Mouse (Mus musculus) hindlimb bud, embryonic 11.5 days (tissue): ENCODE measurements around the gene Il12rb1.

Experiments used
- DNase-seq: peaks from one replicate; pipeline ENCODE4 v3.0.0-alpha.2; 2012; ENCODE audit warnings: low read depth, low spot score; ENCODE audit errors: extremely low spot score

The Il12rb1 gene

DNA sequence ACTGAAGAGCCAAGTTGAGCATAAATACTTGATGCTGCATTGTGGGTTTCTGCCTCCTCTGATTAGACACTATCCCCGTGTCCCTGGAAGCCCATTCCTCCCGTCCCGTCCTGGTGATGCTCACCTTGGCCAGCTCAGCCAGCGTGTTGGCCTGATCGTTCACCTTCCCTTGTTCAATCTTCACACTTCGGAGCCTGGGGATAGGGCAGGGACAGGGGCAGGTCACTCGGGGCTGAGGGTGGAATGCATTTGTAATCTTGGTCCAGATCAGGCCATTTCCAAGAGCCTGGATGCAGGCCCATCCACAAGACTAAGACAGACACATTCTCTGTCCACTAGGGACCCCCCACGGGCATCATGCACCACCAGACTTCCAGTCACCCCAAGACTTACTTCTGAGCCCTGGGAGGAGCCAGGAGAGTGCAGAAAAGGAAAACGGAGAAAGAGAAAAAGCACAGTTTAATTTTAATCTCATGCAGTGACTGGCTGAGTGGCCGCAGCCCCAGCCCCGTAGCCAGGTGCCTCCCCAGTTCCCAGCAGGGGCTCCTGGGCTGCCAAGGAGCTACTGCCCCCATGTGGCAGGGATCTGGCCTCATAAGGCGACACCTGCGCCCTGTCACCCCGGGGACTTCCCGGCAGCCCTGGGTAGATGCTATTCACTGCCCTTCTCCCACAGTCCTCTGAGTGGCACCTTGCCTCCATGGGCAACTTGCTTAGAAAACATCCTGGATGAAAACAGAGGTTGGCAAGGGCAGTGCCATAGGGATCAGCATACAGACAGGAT, 38.3 kb downstream of the Il12rb1 start:
- no peak for DNase-seq

DNA sequence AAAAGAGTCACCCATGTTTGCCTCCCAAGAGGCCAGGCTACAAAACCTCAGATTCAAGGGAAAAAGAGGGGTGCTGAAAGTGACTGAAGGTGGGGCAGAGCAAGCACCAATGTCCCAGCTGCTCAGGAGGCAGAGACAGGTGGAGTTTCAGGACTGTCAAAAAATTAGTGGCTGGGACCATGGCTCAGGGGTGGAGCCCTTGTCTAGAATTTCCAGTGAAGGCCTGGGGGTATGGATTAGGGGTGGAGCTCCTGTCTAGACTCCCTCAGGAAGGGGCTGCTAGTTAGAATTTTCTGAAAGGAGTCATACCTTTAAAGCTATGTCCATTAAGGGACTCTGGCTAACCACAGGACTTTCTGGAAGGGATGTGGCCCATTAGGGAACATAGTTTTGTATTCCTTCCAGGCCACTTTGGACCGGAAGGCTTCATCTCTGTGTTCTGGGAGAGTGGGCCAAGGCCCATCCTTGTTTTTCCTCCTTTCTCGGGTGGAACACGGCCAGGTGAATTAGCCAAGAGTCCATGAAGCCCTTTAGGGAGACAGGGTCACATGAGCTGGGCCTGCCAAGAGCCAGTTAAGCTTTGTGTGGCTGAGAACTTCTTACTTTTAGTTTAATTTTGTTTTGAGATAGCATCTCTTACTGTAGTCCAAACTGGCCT, 41.2 kb downstream of the Il12rb1 start:
- no peak for DNase-seq

DNA sequence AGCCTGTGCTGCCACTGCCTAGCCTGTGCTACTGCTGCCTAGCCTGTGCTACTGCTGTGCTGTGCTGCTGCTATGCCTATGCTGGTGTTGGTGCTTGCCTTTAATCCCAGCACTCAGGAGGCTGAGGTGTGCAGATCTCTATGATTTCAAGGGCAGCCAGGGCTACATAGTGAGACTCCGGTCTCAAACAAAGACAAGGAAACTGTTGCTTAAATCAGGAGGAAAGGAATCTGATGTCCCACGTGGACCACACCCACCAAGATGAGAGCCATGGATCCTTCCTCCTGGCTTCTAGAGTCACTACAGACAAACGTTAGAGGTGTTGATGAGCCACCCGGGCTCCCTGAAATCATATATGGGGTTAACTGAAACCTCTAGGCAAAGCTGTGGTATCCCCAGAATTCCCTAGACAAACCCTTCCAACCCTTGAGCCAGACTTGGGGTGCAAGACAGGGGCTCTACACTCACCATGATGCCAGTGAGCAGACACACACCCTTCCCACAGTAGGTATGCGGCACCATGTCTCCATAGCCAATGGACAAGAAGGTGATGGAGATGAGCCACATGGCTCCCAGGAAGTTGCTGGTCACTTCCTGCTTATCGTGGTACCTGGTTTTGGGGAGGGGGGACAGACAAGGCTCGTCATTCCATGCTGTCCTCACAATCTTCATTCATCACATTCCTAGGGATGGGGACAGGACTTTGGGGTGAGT, 42.0 kb downstream of the Il12rb1 start:
- no peak for DNase-seq

DNA sequence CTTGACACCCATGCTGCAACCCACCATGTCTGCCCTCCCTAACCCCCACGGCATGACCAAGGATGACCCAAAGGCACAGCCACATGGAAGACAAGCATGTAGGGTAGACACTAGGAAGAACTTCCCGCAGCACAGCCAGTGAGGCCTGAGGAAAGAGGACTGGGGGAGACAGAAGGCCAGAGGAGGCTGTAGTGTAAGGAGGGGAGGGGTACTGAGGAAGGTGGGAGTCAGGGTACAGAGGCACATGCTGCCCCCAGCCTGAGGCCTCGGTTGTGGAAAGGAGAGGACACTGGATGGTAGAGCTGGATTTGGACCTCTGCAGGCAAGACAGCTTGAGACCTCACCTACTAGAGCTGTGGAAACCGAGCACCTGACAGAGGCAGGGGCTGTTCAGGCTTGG, 42.7 kb downstream of the Il12rb1 start:
- no peak for DNase-seq

DNA sequence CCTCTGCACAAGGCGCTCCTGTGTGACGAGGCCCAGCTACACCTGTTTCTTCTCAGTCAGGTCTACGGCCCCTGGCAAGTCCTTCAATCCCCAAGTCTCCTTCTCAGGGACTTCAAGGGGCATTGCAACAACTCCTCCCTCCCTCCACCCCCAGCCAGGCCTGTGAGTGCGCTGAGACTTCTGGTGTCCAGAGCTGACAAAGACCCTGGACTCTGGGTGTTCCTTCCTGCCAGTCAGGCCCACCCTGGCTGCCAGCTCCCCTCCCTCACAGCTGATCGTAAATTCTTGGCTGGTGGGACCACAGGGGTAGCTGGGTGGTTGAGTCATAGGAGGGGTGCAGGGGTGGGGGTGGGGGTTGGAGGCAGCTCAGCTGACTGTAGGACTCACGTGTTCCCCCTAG, 43.6 kb downstream of the Il12rb1 start:
- DNase-seq: no peak

DNA sequence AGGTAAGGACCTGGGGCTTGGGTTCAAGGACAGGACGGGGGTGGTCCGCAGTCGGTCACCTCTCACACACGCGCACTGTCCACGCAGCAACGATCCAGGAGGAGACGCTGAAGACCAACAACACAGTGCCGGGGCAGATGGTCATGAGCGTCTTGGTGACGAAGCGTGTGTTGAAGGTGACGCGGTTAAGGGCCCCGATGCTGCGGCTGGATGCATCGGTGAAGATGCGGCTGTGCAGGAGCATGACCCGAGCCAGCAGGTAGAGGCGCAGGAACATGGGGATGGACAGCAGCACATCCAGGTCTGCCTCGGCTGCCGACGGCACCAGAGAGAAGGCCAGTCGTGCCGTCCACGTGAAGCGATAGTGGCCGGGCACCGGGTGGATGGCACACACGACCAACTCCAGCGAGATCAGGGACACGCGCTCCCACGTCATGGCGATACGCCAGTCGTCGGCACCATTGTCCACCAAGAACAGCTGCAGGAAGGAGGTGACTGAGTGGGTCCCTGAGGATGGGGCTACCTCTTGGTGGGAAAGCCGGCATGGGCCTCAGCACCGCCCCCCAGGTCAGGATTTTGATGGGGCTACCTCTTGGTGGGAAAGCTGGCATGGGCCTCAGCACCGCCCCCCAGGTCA, 44.5 kb downstream of the Il12rb1 start:
- no peak for DNase-seq

DNA sequence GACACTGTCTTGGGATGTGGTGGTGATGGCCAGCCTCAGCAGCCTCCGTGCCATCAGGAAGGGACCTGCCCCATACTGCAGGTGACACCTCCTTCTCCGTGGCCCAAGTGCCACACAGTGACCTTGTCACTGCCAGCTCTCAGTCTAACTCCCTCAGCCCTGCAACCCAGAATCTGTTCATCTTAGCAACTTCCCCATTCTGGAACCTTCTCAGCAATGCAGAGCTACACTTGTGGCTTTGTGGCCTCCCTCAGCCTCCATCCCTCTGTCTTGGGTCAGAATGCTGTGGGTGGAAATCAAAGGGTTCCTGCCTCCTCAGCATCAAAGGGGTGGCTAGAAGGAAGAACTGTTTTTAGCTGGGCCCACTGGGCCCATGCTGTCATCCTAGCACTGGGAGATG, 45.6 kb downstream of the Il12rb1 start:
- DNase-seq: no peak

DNA sequence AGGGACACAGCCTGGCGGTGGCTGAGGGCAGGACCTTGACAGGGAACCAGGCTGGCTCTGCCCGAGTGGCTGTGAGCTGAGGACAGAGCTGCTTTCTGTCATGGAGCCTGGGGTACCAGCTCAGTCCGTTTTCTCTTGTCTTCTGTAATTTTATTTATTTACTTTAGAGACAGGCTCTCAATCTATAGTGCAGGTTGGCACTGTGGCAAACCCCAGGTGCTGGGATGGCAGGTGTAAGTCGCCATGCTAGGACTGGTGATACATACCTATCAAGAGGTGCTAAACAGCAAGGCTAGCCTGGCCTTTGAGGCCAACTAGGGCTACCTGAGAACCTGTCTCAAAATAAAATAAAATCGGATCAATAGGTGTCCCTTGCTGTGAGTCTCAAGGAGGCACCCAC, 47.8 kb downstream of the Il12rb1 start:
- no peak for DNase-seq

DNA sequence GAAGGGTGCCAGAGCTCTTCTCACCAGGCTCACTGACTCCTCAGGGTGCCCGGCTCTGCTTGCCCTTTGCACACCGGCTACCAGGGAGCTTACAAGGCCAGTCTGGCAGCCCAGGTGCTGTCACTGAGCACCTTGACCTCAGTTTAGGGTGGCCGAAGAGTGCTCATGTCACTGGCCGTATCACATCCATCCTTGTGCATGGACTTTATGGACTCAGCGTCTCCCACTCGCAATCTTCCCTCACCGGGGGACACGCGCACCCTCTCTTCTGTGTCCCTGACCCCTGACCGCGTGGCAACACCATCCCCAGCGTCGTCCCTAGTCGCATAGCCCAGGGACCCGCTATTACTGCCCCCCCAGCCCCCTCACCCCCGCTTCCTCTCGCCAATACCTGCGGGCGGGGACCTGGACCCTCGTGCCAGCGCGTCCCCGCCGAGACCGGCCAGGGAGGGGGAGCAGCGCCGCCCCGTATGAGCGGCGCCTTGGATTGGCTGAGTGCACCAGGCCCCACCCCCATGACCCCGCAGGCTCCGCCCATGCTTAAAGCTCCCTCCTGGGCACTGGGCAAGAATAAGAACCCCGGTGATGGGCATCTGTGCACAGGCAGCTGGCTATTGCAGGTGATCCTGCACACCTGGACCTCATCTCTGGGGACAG, 48.4 kb downstream of the Il12rb1 start:
- no peak for DNase-seq

DNA sequence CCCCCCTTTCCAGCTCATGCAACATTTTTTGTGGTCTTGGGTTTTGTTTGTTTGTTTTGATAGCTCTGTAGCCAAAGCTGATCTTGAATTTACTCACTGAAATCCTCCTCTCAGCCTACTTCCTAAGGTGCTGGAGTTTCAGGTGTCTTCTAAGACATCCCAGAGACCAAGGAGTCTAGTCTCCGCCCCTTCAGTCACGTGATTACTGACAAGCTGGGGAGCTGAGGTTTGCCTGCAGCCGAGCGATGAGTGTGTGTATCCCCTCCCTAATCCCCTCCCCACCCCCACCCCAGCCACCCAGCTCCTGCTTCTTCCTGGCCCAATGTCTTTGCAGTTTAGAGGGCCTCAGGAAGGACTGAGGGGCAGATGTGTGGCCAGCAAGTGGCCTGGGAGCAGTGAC, 49.3 kb downstream of the Il12rb1 start:
- DNase-seq: no peak

DNA sequence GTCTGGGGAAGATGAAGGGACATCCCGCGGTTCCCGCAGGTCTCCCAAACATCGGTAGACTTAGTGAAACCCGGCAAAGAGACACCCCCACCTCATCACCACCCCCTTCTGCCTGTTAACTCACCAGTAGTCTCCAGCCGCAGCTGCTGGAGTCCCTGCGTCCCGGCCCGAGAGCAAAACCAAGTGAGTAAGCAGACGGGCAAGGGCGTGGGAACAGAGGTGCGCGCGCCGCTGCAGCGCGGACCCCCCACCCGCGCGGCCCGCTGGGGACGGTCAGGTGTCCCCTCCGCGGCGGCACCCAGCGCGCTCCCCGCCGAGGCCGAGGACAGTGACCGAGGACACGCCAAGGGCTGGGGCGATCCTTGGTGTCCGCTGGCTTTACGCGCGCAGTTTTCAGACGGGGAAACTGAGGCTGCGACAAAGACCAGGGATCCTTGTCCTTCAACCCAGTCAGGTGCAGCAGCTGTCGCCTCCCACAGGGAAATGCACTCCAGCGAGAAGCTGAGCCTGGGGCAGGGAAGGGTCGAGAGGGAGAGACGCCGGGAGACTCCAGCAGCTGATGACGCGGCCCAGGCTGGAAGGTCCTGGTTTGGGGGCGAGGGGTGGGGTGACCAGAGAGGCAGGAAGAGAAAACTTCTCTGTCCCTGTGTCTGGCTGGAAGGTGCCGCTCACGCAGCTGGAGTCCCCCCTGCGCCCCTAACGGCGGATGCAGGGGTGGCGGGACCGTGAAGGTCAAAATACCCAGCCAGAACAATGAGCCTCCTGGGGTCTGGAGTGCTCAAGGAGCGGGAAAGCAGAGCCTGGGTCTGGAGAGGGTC, 54.8 kb downstream of the Il12rb1 start, which contains the start of gene Kcnn1:
Kcnn1 (minus strand) TSS at position 435 of the 818 bp plus-strand sequence.
- no peak for DNase-seq

DNA sequence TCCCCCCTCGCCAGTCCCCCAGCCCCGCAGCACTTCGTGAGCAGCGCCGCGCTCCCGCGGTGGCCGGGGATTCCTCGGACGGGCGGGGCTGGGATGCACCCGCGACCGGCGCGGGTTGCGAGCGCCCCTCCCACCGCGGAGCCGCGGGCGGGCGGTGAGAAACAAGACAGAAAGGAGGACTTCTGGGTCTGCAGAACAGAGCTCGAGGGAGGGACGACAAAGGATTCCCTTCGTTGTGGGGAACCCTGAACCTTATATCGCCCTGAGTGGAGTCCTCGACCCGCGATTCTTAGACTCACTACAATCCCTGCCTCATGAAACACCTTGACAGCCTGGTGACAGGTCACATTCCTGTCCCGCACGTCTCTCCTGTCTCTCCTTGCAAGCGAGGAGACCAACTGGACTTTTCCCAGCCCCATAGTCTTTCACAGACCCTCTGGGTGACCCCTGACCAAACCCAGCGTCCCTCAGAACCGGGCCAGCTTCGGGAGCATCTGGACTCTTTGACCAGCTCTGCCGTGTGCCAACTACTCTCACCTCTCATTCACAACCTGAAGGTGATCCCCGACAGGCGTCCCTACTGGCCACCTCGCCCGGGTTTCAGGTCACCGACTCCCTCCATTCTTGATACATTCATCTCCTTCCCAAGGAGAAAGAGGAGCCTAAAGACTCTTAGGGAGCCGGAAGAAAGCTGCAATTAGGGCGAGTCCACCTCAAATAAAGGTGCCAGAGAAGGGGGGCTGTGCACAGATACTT, 55.9 kb downstream of the Il12rb1 start:
- DNase-seq: no peak

DNA sequence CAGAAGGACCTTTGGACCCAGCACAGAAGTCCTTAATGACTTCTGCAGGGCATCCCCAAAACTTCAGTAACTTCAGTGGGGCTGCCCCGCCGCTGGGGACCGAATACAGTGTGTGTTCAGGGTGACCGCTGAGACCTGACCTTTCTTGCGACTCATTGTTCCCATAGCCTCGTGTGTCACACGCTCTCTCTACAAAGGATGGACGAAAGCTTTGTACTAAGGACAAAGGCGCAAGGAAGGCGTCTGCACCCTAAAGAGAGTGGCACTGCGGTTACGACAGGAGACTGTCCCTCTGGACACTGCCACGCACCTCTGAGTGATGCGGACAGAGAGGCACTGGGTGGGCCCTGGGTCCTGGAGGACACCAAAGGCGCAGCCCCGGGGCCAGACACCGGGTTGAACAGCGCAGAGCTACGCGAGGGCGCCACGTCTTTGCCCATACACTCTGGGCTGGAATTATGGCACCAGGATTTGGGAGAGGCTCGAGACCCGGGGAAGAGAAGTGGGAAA, 56.5 kb downstream of the Il12rb1 start:
- DNase-seq: no peak

DNA sequence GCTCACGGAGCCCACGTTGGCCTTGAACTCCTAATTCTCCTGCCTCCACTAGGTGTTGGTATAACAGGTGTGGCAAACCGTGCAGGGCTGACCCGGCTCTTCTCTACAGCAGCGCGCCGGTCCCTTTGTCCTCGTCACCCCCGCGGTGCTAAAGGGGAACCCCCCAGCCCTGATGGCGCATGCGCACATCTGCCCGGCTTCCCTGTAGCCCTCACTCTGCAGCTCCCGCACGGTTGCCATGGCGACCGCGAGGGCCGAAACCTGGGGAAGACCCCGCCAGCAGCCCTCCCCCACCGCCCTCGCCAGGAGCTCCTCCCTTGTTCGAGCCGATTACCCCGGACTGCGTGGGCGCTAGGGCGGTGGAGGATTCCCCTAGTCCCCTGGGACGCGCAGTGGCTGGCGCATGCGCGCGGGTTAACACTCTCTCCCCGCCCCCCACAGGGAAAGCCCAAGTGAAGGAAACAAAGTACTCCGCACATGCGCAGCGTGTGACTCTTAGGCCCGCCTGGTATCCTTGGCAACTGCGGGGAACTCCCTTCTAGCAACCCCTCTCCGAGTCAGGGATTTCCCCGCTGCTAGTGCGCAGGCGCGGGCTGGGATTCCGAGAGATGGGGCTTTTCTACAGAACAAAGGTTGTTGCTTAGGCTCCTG, 57.2 kb downstream of the Il12rb1 start:
- DNase-seq: peak; percentile 99

DNA sequence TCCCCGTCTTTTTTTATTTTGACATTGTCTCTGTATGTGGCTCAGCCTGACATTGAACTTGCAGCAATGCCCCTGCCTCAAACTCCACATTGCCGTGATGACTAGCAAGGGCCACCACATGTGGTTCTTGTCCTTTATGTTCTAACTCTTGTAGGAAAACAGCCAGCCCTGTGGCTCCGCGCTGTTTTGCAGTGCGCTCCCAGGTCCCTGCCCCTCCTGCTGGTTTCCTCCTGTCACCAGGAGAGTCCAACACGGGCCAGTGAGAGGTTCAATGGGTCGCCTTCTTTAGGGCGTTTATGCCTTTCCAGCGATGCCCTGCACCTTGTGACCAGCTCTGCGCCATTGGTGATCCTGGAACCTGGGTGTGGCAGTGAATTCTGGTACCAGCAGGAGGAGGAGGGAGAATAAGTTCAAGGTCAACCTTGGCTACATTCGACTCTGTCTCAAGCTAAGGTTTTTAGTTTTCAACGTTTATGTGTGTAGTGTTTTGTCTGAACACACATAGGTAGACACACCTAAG, 57.8 kb downstream of the Il12rb1 start:
- no peak for DNase-seq

DNA sequence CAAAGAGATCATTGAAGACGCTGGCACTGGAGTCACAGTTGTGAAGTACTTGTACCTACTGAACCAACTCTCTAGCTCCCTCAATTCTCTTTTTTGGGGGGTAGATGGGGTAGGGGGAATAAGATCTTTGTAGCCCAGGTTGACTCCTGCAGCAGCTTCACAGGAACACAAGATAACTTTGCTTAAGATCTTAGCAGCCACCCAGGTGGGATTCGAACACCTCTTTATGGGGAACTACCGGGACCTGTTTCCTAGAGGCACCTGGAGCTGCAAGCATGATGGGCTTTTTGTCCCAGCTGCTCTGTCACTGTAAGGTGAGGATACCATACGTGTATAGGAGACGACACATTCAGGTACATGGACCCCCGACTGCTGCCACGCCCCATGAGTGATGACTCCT, 58.3 kb downstream of the Il12rb1 start:
- no peak for DNase-seq

DNA sequence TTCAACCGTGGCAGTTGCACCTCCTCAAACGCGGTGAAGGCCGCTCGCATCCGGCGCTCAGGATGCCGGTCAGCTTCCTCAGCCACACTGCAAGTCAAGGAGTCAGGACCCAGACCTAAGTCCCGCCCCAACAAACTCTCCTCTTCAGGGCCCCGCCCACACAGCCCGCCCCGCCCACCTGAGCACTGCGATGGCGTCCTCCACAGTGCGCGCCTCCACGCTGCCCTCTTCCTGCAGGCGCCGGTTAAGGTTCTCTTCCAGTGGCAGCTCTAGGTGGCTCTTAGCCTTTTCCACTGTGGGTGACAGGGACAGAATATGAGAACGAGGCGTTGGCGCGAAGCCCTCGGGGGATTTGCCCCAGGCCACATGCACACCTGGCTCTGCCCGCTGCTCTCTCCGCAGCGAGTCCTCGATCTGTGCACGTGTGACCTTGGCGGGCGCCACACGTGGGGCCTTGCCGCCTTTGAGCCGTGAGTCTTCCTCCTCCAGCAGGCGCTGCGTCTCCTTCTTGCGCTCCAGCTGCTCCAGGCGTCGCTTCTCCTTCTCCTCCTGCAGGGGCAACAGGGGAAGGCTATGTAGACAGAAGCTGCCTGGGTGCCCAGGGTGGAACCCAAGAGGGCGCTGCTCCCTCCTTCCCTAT, 60.4 kb downstream of the Il12rb1 start:
- no peak for DNase-seq

DNA sequence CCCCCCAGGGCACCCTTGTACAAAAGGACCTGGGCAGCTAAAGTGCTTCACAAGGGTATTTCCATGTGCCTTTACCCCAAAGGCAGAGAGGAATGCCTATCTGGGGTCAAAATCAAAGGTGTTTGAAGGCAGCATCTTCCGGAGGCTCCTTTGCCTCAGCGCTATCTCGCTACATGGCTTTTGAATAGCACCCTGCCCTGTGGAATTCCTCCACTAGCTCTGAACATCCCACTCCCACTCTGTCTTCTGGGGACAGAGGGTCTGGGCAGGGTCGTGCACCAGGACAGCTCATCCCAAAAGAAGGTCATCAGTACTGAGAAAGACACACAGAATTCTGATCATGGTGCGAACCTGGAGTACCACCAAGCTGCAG, 60.9 kb downstream of the Il12rb1 start:
- no peak for DNase-seq
